Mouse (Mus musculus) megakaryocyte progenitor cell, adult 5-6 weeks (primary cell): ENCODE measurements around the gene Tmtc2. TPM values are rescaled to one million over a fixed set of nuclear protein-coding genes. Genes with fewer than 3 reads are reported as not detected.

Source experiments
- ATAC-seq: replicated peaks from 2 replicates; pipeline ENCODE4 v1.8.0; 2016; ENCODE audit warnings: mild to moderate bottlenecking, moderate TSS enrichment, inconsistent platforms; ENCODE audit not compliant: poor library complexity
- total RNA-seq, 2 experiments: library from RNA; stranded (forward) in 1 of 2; stranded (reverse) in 1 of 2; fragments of 157-497, 149-512 nt in 1 of 2; fragments of 200-1000 nt in 1 of 2; gene quantifications; 2 replicates each; pipeline versions ENCODE4 v1.2.3 to v1.2.4; 2015 to 2017

Gene Tmtc2
- total RNA-seq, 2 experiments from 2014 or later: 0.62 to 0.99 TPM

DNA sequence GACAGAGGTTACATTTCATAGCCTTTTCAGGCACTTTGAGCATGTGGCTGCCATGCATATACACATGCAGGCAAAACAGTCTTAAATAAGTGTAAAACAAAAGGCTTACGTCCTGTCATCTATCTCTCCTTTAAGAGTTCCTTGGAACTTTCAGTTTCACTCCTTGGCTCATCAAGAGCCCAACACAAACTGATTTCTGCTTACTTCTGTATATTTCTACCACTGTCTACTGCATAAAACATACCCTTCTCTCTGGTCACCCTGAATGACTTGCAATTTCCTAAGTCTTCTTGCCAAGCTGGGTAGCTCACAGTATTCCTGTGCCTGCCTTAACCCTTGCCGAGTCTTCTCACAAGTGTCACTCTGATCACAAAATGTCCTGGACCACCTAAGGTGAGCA, 26.2 kb downstream of the Tmtc2 start:
- peak; percentile 48 for ATAC-seq

DNA sequence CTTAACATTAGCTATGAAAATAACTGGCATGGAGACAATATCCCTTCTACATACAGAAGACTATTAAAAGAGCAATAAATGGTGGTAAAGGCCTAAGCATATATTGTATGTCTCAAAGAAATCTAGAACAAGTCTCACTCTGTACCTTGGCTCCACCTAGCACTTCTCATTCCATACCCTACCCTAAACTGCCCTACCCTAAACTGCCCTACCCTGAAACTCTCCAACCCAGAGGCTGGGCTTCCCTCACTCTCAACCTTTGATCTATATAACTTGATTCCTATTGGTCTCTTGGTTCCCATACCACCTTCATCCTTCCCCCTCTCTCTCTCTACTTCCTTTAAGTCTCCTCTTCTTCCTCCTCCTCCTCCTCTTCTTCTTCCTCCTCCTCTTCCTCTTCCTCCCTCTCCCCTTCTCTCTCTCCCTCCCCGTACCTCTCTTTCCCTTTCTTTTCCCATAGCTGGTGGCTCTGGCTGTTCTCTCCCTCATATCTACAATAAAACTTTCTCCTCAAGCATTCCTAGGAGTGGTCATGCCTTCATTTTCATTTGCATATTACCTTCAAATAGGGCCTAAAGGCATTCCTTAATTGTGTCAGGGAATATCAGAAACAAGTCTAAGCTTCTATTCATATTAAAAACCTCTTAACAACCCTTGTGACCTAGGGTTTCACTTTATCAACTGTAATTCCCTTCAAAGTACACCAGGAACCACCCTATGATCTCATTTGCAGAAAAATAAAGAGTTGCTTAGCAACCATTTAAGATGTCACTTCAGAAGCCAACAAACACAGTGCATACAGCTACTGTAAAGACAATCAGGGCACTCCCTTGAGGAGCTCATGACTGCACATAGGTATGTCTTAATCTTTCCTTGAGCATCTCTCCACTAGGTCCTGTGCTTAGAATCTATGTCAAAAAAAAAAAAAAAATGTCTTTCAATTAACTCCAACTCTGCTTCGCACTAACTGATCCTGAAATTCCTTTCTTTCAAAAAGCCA, 29.9 kb downstream of the Tmtc2 start:
- ATAC-seq: no peak

DNA sequence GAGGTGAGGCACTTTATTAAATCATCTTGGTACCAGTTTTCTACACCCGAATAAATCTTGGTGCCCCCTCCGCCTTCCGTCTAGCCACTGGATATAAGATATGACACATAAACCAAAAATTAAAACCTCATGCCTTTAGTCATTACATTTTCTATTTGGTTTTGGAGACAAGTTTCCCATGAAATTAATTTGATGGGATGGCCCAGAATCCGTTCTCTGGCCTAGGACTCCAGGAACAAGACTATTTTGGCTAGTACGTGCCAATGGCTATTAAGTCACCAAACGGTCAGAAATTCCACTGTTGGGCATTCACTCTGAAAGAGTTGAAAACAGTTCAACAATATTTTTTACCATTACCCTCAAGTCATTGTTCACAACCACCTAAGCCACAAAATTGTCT, 32.2 kb downstream of the Tmtc2 start:
- ATAC-seq: no peak

DNA sequence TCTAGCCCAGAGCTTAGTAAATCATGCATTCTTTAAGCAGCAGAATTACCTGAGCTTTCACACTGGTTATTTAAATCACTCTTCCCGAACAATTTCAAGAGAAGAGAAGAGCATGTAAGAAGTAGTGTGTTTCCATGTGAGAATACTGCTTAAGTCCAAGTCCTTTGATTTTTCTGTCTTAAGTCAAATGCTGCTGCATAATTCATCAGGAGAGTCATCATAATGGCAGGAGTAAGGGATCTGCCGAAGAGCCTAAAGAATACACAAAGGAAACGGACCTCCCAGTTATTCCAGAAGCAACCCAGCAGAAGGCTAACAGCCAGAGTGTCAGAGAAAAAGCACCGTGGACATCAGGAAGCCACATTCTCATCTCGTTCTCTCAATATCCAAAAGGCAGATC, 34.6 kb downstream of the Tmtc2 start:
- ATAC-seq: no peak

DNA sequence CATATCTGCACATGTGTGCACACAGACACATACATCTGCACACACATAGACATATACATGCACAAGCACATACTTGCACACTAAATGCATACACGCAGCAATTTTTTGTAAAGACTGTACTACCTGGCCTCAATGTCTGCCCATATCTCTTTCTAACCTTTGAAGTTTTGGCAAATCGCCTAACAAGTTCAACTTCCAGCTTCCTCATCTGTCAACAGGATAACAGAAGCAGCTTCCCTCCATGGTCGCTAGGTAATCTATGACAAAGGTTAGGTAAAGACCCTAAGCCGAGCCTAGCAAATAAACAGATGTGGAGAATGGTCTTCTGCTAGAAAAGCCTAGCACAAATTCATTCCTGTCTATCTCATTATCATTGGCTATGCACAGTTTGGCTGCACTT, 37.3 kb downstream of the Tmtc2 start:
- ATAC-seq: no peak

DNA sequence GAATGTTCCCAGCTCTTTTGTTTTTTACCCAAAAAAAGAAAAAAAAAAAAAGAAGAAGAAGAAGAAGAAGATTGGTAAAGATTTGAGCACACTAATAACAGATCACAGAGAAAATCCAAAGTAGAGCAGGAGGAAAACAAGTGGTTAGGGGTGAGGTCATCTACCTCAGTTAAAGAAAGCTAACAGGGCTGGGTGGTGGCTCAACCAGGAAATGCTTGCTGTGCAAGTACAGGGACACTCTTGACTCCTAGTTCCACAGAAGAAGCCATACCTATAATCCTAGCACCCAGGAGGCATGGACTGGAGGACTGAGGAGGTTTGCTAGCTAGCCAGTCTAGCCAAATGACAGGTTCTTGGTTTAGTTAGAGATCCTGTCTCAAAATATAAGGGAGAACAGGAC, 38.4 kb downstream of the Tmtc2 start:
- ATAC-seq: no peak

DNA sequence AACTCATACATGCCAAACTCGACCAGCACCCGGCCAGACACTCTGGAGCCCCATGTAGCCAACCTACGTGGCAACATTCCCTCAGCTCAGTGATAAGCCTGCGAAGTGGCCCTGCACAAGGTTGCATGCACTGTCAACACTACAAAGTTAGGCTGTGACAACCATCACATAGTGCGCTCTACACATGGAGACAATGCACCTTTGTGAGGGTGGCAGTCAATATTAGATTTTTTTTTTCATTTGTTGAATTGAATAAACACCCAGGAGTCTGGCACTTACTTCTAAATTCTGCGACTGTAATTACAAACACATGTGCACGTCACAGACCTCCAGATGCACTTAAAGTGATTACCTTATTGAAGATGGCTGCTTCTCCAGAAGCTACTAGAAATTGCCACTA, 41.5 kb downstream of the Tmtc2 start:
- no peak for ATAC-seq

DNA sequence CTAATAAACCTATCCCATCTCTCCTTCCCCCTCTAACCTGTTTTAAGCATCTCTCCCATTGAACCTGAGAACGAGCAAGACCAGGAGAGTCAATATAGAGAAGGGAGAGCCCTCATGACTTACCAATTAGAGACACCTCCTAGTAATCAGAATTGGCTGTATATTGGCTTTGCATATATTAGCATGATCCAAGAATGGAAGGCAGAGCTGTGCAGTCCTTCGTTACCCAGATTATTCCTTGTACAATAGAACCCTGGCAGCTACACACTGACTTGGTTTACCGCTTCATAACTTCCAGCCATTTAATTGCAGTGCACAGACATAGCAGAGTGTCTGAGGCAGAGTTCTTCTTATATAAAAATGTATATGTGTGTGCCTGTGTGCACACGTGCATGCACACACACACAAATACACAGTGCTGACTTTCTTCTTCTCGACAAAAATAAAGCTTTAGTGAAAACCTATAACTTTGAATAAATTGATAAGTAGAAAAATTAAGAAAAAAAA, 42.2 kb downstream of the Tmtc2 start:
- ATAC-seq: no peak

DNA sequence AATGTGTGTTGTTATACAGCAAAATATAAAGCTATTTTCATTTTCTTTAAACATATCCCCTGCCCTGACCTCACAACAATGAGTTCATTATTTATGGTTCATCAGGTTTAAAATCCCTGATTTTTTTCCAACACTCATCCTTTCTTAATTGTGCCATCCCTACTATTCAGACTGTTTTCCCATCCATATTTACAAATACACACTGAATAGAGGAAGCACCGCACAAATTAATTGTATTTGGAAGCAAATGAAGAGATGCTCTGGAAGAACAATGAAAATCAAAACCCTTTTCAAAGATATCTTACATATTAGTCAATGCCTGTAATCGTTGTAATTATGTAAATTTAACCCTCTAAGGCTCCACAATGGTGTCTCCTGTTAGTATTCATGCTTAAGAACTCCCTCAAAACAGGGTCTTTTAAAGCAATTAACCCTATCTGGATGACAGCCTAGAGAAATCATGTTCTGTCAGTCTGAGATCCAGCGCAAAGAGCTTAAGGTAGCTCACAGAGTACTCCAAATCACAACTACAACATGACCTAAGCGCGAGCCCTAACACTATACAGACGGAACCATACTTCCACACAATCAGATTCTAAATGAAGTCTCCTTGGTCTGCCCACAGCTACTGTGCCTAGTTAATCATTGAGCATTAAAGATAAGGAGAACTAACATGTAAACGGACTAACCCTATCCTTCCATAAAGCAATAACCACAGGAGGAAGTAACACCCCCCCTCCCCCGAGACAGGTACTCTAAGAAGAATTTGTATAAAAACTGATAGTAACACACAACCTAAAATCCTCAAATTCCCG, 43.0 kb downstream of the Tmtc2 start:
- ATAC-seq: no peak

DNA sequence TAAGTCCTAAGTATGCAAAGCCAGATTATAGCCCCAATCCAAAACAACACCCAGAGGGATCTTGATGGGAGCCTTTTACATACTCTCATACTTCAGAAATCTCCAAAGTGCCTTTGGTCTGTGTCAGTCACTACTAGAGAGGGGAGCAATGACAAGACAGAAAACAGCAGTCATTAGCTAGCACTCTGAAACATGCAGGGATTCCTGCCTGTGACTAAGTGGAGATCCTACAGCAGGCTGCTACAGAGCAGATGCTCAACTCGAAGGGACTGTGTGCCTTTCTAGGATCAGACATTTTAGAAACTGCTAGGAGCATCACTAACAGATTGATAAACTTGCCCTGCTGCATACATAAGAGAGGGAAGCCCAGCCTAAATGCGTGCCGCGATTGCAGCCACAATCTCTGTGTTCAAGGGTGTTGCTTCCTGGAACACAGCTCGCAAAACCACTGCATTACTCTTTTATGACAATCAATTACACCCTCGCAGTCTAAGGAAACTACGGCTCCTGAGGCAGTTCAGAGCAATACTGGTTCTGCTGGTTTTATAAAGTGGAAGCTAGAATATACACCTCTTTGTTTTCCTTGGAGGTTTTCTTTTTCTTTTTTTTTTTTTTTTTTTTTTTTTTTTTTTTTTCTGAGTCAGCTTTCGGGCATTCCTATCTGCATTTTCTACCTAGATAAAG, 50.7 kb downstream of the Tmtc2 start:
- ATAC-seq: peak; percentile 64

DNA sequence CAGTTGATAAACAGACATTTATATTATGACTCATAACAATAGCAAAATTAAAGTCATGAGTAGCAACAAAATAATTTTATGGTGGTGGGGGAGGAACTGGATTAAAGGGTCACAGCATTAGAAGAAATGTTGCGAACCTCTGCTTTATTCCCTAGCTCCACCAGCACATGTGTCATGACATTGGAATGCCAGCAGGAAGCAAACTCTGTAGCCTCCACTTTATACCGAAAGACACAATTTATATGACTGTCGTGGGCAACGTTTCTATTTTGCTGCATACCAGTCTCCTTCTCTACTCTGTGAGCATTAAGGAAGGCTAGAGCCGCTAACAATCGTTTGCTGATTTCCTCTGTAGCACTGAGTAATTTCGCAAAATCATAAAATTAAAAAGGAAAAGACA, 51.8 kb downstream of the Tmtc2 start:
- ATAC-seq: no peak

DNA sequence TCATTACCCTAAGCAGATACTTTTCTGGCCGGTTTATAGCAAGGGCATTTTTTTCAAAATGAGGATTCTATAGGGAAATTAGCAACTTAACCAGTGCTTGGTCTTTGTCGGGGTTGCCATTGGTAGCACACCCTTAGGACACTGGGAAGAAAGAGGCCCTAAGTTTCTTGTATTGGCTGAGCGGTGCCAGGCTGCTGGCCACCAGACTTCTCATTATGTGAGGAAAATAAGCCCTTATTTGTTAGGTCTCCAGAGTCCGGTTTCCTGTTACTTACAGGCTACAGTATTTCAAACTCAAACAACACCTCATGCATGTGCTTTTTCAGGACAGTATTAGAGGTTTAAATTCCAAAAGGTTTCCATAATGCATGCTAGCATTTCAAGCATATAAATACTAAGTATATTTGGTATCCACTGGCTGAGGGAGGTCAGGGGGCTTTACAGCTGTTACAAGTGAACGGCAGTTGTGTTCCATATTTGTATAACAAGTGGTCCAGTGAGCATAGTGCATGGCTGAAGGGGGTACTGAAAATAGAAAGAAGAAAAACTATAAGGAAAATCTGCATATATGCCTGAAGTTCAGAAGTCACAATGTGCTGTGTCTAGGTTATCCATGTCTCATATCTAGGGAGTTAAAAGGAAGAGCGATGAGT, 55.0 kb downstream of the Tmtc2 start:
- no peak for ATAC-seq

DNA sequence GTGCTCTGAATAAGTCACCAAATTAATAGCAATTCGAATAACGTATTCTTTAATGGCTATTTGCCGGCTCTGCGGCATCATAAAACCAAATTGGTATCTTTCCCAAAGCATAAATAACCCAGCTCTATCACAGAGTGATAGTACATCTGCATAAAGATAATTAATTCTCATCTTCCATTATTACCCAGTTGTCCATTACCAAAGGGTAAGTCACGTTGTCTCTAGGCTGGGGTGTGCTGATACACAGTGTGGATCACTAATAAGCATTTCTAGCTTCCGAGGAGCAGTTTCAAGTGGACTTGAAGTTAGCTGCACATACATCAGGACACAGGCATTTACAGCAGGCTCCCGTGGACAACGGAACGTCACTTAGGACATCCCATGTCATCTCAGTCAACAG, 56.1 kb downstream of the Tmtc2 start:
- no peak for ATAC-seq

DNA sequence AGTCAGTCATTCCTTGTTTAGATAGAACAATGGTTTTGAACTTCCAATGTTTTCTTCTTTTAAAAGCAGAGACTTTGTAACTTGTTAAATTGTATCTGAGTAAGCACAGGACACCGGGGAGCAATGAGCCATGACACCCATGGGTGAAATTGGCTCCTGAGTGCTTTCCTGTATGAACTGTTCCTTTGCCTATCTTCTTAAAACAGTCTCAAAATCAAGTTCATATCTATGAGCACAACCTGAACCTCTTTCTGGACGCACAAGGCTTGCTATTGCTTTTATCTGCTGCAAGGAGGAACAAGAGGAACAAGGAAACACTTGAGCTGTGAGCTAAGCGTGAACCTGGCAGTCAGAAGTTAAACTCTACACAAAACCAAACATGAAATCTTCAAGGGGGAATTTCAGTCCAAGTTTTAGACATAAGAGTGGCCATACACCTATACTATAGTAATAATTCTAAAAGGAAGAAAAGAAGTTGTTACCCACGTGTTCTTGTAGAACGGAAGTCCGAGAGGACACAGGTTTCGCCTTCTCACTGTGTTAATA, 60.4 kb downstream of the Tmtc2 start:
- ATAC-seq: no peak

DNA sequence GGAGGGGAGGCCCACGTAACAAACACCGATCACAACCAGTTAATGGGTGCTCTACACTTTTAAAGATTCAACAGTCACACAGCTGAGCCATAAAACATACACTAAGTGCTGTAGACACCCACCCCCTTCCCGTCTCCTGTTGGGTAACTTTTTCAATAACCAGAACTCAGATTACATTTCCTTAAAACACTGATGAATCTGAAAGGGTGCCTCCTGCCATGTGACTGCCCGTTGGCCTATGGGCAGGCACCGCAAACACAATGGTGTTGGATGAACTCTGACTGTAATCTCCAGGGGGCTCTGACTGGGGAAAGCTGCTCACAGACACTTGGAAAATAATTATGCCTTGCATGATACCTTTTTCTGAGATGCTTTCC, 64.4 kb downstream of the Tmtc2 start:
- ATAC-seq: peak; percentile 33; the same call in 1 of the 2 replicates

DNA sequence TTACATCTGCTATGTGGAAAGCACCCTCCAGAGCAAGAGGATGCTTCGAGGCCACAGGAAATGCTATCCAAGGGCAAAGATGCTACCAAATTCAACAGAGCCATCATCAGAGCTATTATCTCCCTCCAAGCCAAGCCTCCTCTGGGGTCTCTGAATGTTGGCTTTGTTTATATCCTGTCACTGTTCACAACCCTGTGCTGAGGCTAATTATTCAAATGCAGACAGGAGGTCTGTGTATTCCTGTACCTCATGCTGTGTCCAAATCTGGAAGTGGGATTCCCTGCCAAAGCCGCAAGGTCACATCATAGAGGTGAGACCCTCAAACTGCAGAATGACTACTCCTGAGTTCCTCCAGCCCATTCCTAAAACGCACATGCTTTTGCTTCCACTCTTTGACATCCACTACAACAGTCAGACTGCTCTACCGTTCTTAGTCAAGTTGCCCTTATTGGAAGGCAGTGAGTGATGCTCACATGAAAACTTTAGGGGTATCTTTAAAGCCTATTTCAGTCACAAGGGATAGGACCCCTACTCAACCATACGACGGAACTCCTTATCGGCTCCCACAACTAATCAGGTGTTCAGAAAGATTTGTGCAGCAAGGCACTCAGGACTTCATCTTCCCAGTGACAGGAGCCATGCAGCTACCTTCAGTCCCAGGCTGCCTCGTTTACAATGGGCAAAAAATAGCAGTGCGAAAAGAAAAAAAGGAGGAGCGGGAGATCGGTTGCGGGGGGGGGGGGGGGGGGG, 64.9 kb downstream of the Tmtc2 start:
- no peak for ATAC-seq

DNA sequence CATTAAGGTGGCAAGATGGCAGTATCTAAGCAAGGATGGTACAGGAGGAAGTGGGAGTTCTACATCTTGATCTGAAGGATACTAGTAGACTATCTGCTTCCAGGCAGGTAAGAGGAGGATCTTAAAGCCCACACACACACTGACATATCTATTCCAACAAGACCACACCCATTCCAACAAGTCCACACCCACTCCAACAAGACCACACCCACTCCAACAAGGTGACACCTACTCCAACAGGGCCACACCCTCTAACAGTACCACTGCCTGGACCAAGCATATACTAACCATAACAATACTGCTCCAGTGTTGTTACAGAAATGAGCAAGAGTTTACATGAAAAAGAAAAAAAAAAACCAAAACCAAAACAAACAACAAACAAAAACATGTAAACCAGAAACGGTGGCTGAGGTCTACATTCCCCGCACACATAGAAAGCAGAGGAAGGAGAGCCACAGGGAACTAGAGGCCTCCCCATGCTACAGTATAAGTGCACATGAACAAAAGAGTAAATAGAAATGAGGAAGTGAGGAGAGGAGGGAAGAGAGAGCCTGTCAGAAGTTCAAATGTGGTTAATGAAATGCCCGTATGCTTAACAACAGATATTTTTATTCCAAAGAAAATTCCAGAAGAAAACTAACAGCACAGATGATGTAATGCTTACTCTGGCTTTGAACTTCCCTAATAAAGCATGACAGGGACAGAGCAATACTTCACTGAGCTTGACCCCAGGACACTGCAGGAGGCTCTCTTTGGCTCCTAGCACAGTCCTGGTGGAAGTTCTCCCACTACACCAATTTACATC, 66.1 kb downstream of the Tmtc2 start:
- ATAC-seq: peak; percentile 87

DNA sequence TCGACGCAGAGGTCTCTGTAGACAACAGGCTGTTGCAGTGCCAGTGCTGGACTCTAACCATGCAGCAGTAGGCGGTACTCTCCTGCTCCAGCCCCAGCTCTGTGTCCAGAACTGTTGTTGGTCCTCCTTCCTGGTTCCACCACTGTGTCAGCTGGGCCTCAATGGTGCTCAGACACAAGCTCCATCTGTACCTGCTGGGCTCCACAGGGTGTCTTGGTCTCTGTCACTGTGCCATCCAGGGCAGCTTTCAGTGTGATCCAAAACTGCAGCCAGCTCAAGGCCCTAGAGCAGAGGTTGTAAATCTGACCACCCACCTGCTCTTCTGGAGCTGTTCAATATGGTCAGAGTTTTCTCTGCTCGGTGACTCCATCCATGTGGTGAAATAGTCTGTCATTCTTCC, 68.2 kb downstream of the Tmtc2 start:
- ATAC-seq: no peak

DNA sequence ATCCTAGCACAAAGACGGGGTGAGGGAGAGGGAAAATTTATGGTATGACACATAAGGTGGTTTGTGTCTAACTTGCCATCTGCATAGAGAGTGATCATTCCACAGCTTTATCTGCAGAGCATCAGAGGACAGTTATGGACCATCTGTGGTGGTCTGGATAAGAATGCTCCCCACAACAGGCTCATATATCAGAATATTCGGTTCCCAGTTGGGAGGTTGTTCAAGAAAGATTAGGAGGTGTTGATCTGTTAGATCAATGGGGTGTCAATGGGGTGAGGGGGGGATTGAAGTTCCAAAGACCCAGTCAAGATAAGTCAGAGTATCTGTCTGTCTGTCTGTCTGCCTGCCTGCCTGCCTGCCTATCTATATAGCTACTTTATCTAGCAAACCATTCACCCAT, 69.8 kb downstream of the Tmtc2 start:
- ATAC-seq: peak; percentile 19; the same call in 1 of the 2 replicates
